Mouse (Mus musculus) Patski (cell line): Measurements from ENCODE around the gene Abca2. TPM values are rescaled to one million over a fixed set of nuclear protein-coding genes. Genes with fewer than 3 reads are reported as not detected.
"Not testable (repeated sequence)": the region's sequence is repeated elsewhere in the genome, so short reads cannot be mapped to it uniquely, and the experiment has no call there.

Experiments used
- ATAC-seq: fragments of 100-300 bp; one replicate; pipeline ENCODE4 v1.8.0; 2021
- CTCF ChIA-PET: fragments of 350-600 bp; sonication (Branson Sonifier 250); formaldehyde crosslinking; loops from one replicate; lab custom pipeline; 2022; ENCODE audit warnings: inconsistent platforms; lab: Charles Lee
- POLR2A ChIA-PET: fragments of 350-600 bp; sonication (Branson Sonifier 250); formaldehyde crosslinking; loops from one replicate; lab custom pipeline; 2022; ENCODE audit warnings: antibody characterized with exemption, inconsistent platforms; lab: Charles Lee
- DNase-seq: peaks from one replicate; pipeline ENCODE4 v3.0.0-alpha.2; 2011; ENCODE audit warnings: low read depth, low spot score
- H3K27me3 ChIP-seq: fragments of 371-371 bp; one replicate; pipeline ENCODE4 v1.5.1; 2021
- CTCF ChIP-seq: fragments of 100-300 bp; IDR thresholded peaks from one replicate; pipeline ENCODE4 v1.5.1; 2021
- in situ Hi-C: fragments of 300-500 bp; cut with MboI; formaldehyde crosslinking; loops from 3 replicates; pipeline ENCODE4 v1.11.1; 2018; ENCODE audit warnings: low pct_unique_long_range_greater_than_20kb, mixed read lengths
- polyA plus RNA-seq: library from polyadenylated mRNA; unstranded; gene quantifications from one replicate; pipeline ENCODE4 v1.2.3, GENCODE M21; 2021

Abca2 gene
- polyA plus RNA-seq, 1 experiment from 2014 or later, result 98.6 TPM

GRCm38 (mm10) chr2:25400291-25400690 is 28.2 kb upstream of the Abca2 start:
- DNase-seq (no peak), ATAC-seq (no peak)
- ChIA-PET POLR2A (interaction anchor here (1.1 kb wide), 1 partner anchor 24 kb away, joined by 3 read pairs; no protein-coding TSS in a partner anchor), CTCF (interaction anchor here (1.0 to 10.9 kb wide), 9 partner anchors 8 to 172 kb away, joined by 3 to 119 read pairs (median 4); partner anchors contain the start of genes Fut7, Sapcd2 and Traf2)
- H3K27me3 ChIP-seq, result peaks cover 4% of the 10 kb centered on the region
- TF ChIP-seq CTCF, result no peak
- in situ Hi-C loops, result loop anchor here (5.0 kb wide), 1 partner anchor 33 kb away; the partner anchor contains the start of gene Uap1l1

- no peak for ATAC-seq
- in situ Hi-C loops, result loop anchor here (5.0 kb wide), 1 partner anchor 33 kb away; the partner anchor contains the start of gene Uap1l1
- H3K27me3 ChIP-seq, result peaks cover 2% of the 10 kb centered on the region
- ChIA-PET POLR2A (interaction anchor here (0.5 to 1.1 kb wide), 2 partner anchors 25 to 210 kb away, joined by 3 read pairs; no protein-coding TSS in a partner anchor), CTCF (interaction anchor here (1.0 to 10.9 kb wide), 9 partner anchors 8 to 172 kb away, joined by 3 to 119 read pairs (median 4); partner anchors contain the start of genes Fut7, Sapcd2 and Traf2)
- TF ChIP-seq CTCF, result no peak
- DNase-seq, result no peak
These were observed 27.7 kb upstream of the Abca2 start for GRCm38 (mm10) chr2:25400764-25401163.

DNA sequence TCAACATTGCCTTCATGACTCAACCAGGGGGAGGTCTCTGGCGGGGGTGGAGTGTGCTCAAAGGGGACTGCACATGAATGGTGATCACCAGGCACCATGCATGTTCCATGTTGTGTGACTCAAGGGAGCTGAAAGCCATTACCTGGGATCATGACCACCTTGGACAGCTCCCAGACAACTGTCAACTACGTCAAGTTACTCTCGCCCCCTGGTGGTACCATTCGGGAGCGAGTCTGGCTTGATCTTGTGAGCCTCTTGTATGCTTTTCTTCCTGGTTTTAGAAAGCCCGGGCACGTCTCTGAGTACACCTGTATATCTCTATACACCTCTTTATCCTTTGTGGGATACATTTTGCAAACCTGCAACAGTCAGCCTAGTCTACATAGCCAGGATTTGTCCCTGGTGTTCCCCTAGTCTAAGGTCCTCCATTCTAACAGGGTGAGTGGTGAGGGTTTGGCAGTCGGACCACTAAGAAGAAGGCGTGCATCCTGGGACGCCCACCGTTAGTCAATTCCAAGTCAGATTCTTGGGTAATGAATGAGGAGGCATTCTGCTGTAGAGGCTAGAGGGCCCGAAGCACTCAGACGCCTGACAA is 26.0 kb upstream of the Abca2 start:
- CTCF ChIA-PET, result interaction anchor here (0.7 to 10.9 kb wide), 6 partner anchors 11 to 41 kb away, joined by 3 to 119 read pairs (median 4); partner anchors contain the start of gene Sapcd2
- no peak for TF ChIP-seq CTCF
- ATAC-seq, result peak; percentile 42

GRCm38 (mm10) chr2:25402972-25403601 is 25.4 kb upstream of the Abca2 start:
- ChIA-PET CTCF (interaction anchor here (1.0 to 10.9 kb wide), 3 partner anchors 20 to 42 kb away, joined by 3 to 119 read pairs (median 4); partner anchors contain the start of gene Sapcd2), POLR2A (no interaction called here)
- ATAC-seq (peak; percentile 54), DNase-seq (no peak)
- H3K27me3 ChIP-seq, result no peaks in the 10 kb centered on the region
- in situ Hi-C loops, result loop anchor here (5.0 kb wide), 1 partner anchor 36 kb away; the partner anchor contains the start of gene Uap1l1
- no peak for TF ChIP-seq CTCF

More for the DNA sequence above, 26.0 kb upstream of the Abca2 start:
- POLR2A ChIA-PET, result no interaction called here
- H3K27me3 ChIP-seq, result no peaks in the 10 kb centered on the region
- peak; percentile 69 for DNase-seq
- in situ Hi-C loops, result loop anchor here (5.0 kb wide), 1 partner anchor 35 kb away; the partner anchor contains the start of gene Uap1l1

DNA sequence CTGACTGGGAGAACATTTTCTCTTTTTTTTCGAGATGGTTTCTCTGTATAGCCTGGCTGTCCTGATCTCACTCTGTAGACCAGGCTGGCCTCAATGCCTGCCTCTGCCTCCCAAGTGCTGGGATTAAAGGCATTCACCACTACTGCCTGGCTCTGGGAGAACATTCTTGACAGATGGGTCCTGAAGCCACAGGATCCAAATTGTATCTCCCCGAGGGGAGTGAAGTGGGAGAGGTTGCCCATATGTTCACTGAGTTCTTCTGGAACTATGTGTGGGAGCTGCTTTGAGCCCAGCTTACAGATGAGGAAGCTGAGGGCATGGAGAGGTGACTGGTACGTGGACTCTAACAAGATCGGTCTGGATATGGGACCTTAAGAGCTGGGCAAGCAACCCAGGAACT is 24.5 kb upstream of the Abca2 start:
- POLR2A ChIA-PET, result interaction anchor here (0.6 to 1.0 kb wide), 2 partner anchors 32 to 79 kb away, joined by 3 read pairs; partner anchors contain the start of gene Sapcd2
- no peak for ATAC-seq
- no peak for DNase-seq
- in situ Hi-C loops, result loop anchor here (5.0 kb wide), 1 partner anchor 37 kb away; the partner anchor contains the start of gene Uap1l1
- CTCF ChIA-PET, result no interaction called here
- TF ChIP-seq CTCF, result no peak
- no peaks in the 10 kb centered on the region for H3K27me3 ChIP-seq

- ATAC-seq, result no peak
- DNase-seq, result no peak
- TF ChIP-seq CTCF, result no peak
- CTCF ChIA-PET, result no interaction called here
- POLR2A ChIA-PET, result no interaction called here
- H3K27me3 ChIP-seq, result no peaks in the 10 kb centered on the region
- in situ Hi-C loops, result no loop called here
These were observed 19.6 kb upstream of the Abca2 start for GRCm38 (mm10) chr2:25408908-25409307.

GRCm38 (mm10) chr2:25413436-25413835 is 15.1 kb upstream of the Abca2 start:
- ATAC-seq, H3K27me3 ChIP-seq, in situ Hi-C loops, DNase-seq: not testable (repeated sequence)
- POLR2A ChIA-PET, result interaction anchor here (1.0 kb wide), 1 partner anchor 9 kb away, joined by 3 read pairs; the partner anchor contains the start of gene Fut7
- CTCF ChIA-PET, result interaction anchor here (1.2 to 1.4 kb wide), 2 partner anchors 8 to 11 kb away, joined by 3 read pairs; no protein-coding TSS in a partner anchor

- ChIA-PET CTCF (interaction anchor here (1.0 to 1.4 kb wide), 3 partner anchors 9 to 65 kb away, joined by 3 to 4 read pairs (median 3); no protein-coding TSS in a partner anchor), POLR2A (no interaction called here)
- ATAC-seq (no peak), DNase-seq (no peak)
- TF ChIP-seq CTCF, result no peak
- in situ Hi-C loops, result no loop called here
- H3K27me3 ChIP-seq, result no peaks in the 10 kb centered on the region
These were observed 11.1 kb upstream of the Abca2 start for GRCm38 (mm10) chr2:25417426-25417825.

DNA sequence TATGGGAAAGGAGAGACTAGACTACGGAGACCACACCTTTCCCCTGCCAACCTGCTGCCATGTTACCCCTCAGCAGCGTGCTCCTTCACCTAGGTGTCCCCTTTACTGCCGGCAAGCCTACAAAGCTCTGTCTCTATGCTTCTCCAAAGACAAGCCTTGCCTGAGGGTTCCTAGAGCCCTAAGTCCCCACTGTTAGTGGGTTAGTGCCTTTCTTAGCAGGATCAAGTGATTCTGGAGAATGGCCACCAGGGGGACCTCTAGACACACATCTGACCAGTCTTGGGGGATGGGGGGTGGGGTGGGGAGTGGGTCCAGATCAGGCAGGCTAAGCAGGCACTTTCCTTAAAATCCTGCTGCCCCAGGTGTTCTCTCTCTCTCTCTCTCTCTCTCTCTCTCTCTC is 6.6 kb upstream of the Abca2 start:
- TF ChIP-seq CTCF, result no peak
- CTCF ChIA-PET, result interaction anchor here (0.7 to 3.7 kb wide), 13 partner anchors 9 to 78 kb away, joined by 3 to 36 read pairs (median 4); partner anchors contain the start of genes Clic3 and Lcn12
- no peak for DNase-seq
- POLR2A ChIA-PET, result no interaction called here
- in situ Hi-C loops, result no loop called here
- H3K27me3 ChIP-seq, result no peaks in the 10 kb centered on the region
- no peak for ATAC-seq
